Mouse (Mus musculus): ENCODE results near the gene Smndc1.

GRCm38 (mm10) chr19:53355065-53355464 lies 35.3 kb downstream of the Smndc1 start:
- TF ChIP-seq CTCF (IDR thresholded peaks at IDR 0.05; ENCODE audit: low read depth, low read length) (no peak), POLR2A (IDR thresholded peaks at IDR 0.05; ENCODE audit: insufficient read depth, low read length) (no peak), EP300 (IDR thresholded peaks at IDR 0.05; ENCODE audit: insufficient read depth, low read depth, low read length) (no peak)

Measured in ES-Bruce4 (cell line).